Mouse (Mus musculus) lung, postnatal 0 days (tissue): ENCODE measurements around the gene Abhd8. TPM values are rescaled to one million over a fixed set of nuclear protein-coding genes. Genes with fewer than 3 reads are reported as not detected.

Experiments
- ATAC-seq: fragments of 200-750 bp; cut with Nextera tagmentation; 2 replicates; pipeline ENCODE4 v1.8.0; 2017; ENCODE audit warnings: moderate library complexity
- DNase-seq: peaks from one replicate; pipeline ENCODE4 v3.0.0-alpha.2; 2016; ENCODE audit warnings: low spot score
- H3K27ac ChIP-seq: fragments of 300-500 bp; sonication (generic); 2 replicates; pipeline ENCODE4 v1.5.1; 2014; ENCODE audit warnings: antibody characterized with exemption, mild to moderate bottlenecking, low read length, mixed read lengths
- H3K27me3 ChIP-seq: fragments of 300-500 bp; sonication (generic); replicated peaks from 2 replicates; pipeline ENCODE4 v1.6.1; 2014; ENCODE audit warnings: low read length, mixed read lengths; ENCODE audit not compliant: insufficient read depth
- H3K36me3 ChIP-seq: fragments of 300-500 bp; sonication (generic); 2 replicates; pipeline ENCODE4 v1.6.1; 2014; ENCODE audit warnings: low read length, mixed read lengths; ENCODE audit not compliant: insufficient read depth
- H3K4me1 ChIP-seq: fragments of 300-500 bp; sonication (generic); 2 replicates; pipeline ENCODE4 v1.6.1; 2014; ENCODE audit warnings: antibody characterized with exemption, low read depth, low read length, mixed read lengths; ENCODE audit not compliant: insufficient read depth
- H3K4me2 ChIP-seq: fragments of 300-500 bp; sonication (generic); replicated peaks from 2 replicates; pipeline ENCODE4 v1.6.1; 2014; ENCODE audit warnings: low read depth, mild to moderate bottlenecking, low read length, moderate library complexity, mixed read lengths
- H3K4me3 ChIP-seq: fragments of 300-500 bp; sonication (generic); 2 replicates; pipeline ENCODE4 v1.5.1; 2014; ENCODE audit warnings: low read depth, low read length
- H3K9ac ChIP-seq: fragments of 300-500 bp; sonication (generic); replicated peaks from 2 replicates; pipeline ENCODE4 v1.6.1; 2014; ENCODE audit warnings: low read depth, mild to moderate bottlenecking
- H3K9me3 ChIP-seq: fragments of 300-500 bp; sonication (generic); 2 replicates; pipeline ENCODE4 v1.6.1; 2016; ENCODE audit warnings: low read length, mixed read lengths
- CTCF ChIP-seq: IDR thresholded peaks from 2 replicates; pipeline ENCODE4 v1.5.1; 2016; ENCODE audit warnings: antibody characterized with exemption, mild to moderate bottlenecking
- EP300 ChIP-seq: IDR thresholded peaks from 2 replicates; pipeline ENCODE4 v1.6.1; 2016; ENCODE audit warnings: antibody characterized with exemption, mild to moderate bottlenecking, control low read depth
- WGBS: fragments of 180-500 bp; shearing (Covaris S2); extraction: QIAGEN DNeasy Blood & Tissue Kit; methylation state at CpG from one replicate; pipeline ENCODE4 v1.1.7; 2014; 5-methylcytosine and 5-hydroxymethylcytosine counted together
- polyA plus RNA-seq: library from polyadenylated mRNA; unstranded; fragments of >200 nt; fragmentation: Nextera tagmentation; extraction: Ambion mirVana; gene quantifications from 2 replicates; pipeline ENCODE4 v1.2.1, GENCODE M21; 2015

Abhd8 gene
- polyA plus RNA-seq, result 23.8 and 27.6 TPM in 2 replicates

GRCm38 (mm10) chr8:71463188-71464033 lies at the start of gene Abhd8:
Abhd8 (minus strand) TSS chr8:71463655.
- peaks cover 22% of the 10 kb centered on the region; the same call in 1 of the 2 replicates for H3K4me1 ChIP-seq
- no peaks in the 10 kb centered on the region for H3K36me3 ChIP-seq
- TF ChIP-seq CTCF (no peak), EP300 (no peak)
- peak within 1 kb of the TSS; percentile 47 for H3K27ac ChIP-seq
- H3K4me2 ChIP-seq, result peak within 1 kb of the TSS; percentile 98
- 2% methylated on average over 55 of the region's 55 CpGs for WGBS
- no peaks in the 10 kb centered on the region for H3K27me3 ChIP-seq
- peak within 1 kb of the TSS; percentile 67 for H3K4me3 ChIP-seq
- no peaks in the 10 kb centered on the region for H3K9me3 ChIP-seq
- DNase-seq (peak; percentile 94), ATAC-seq (peak; percentile 66)
- H3K9ac ChIP-seq, result peak within 1 kb of the TSS; percentile 56

GRCm38 (mm10) chr8:71511644-71512043 lies 48.2 kb upstream of the Abhd8 start, which contains the start of gene Plvap:
Plvap (minus strand) TSS chr8:71511752.
- WGBS, result 13% methylated on average over 14 of the region's 14 CpGs
- no peaks in the 10 kb centered on the region for H3K9me3 ChIP-seq
- TF ChIP-seq EP300, result peak; percentile 86
- TF ChIP-seq CTCF, result no peak; the same call in 1 of the 2 replicates
- H3K27ac ChIP-seq, result no peak within 1 kb of the TSS
- DNase-seq (peak; percentile 73), ATAC-seq (peak; percentile 88)
- peaks cover 14% of the 10 kb centered on the region for H3K27me3 ChIP-seq
- peak within 1 kb of the TSS; percentile 35 for H3K4me3 ChIP-seq
- no peaks in the 10 kb centered on the region for H3K4me1 ChIP-seq
- H3K36me3 ChIP-seq, result no peaks in the 10 kb centered on the region
- H3K4me2 ChIP-seq, result peak within 1 kb of the TSS; percentile 43
- no peak within 1 kb of the TSS for H3K9ac ChIP-seq

- H3K9ac ChIP-seq, result no peak overlapping the region
Observed at GRCm38 (mm10) chr8:71509316-71509715, 45.9 kb upstream of the Abhd8 start.

GRCm38 (mm10) chr8:71507589-71508104 lies 44.2 kb upstream of the Abhd8 start:
- Histone ChIP-seq H3K27me3 (peaks cover 14% of the 10 kb centered on the region), H3K4me1 (no peaks in the 10 kb centered on the region), H3K36me3 (no peaks in the 10 kb centered on the region), H3K4me2 (peak overlapping the region; percentile 54), H3K27ac (no peak overlapping the region), H3K9ac (no peak overlapping the region), H3K4me3 (peak overlapping the region; percentile 33), H3K9me3 (no peaks in the 10 kb centered on the region)
- DNase-seq (peak; percentile 86), ATAC-seq (peak; percentile 64)
- WGBS, result under 1% methylated on average over 60 of the region's 61 CpGs
- TF ChIP-seq CTCF, result no peak
- no peak for TF ChIP-seq EP300

More at GRCm38 (mm10) chr8:71509316-71509715, 45.9 kb upstream of the Abhd8 start:
- Histone ChIP-seq H3K9me3 (no peaks in the 10 kb centered on the region), H3K4me2 (0 out of 2 replicates have a peak overlapping the region, but pooled peaks have one; percentile 43), H3K36me3 (no peaks in the 10 kb centered on the region), H3K4me1 (no peaks in the 10 kb centered on the region), H3K4me3 (no peak overlapping the region), H3K27ac (no peak overlapping the region), H3K27me3 (peaks cover 14% of the 10 kb centered on the region)
- no peak for ATAC-seq
- WGBS, result 70% methylated on average over 2 of the region's 2 CpGs
- TF ChIP-seq CTCF (no peak), EP300 (no peak)
- DNase-seq, result no peak

GRCm38 (mm10) chr8:71505979-71506378 lies 42.5 kb upstream of the Abhd8 start:
- DNase-seq (no peak), ATAC-seq (no peak)
- Histone ChIP-seq H3K4me2 (no peak overlapping the region), H3K27ac (no peak overlapping the region), H3K9me3 (no peaks in the 10 kb centered on the region), H3K36me3 (no peaks in the 10 kb centered on the region), H3K4me1 (no peaks in the 10 kb centered on the region), H3K27me3 (peaks cover 14% of the 10 kb centered on the region), H3K4me3 (no peak overlapping the region), H3K9ac (no peak overlapping the region)
- WGBS, result 63% methylated on average over 4 of the region's 4 CpGs
- no peak for TF ChIP-seq CTCF
- no peak for TF ChIP-seq EP300

- Histone ChIP-seq H3K4me3 (no peak overlapping the region), H3K27me3 (peaks cover 14% of the 10 kb centered on the region), H3K27ac (no peak overlapping the region), H3K4me1 (no peaks in the 10 kb centered on the region), H3K4me2 (no peak overlapping the region), H3K9ac (no peak overlapping the region), H3K9me3 (no peaks in the 10 kb centered on the region), H3K36me3 (no peaks in the 10 kb centered on the region)
- ATAC-seq (no peak), DNase-seq (no peak)
- 90% methylated on average over 4 of the region's 4 CpGs for WGBS
- TF ChIP-seq EP300 (no peak), CTCF (no peak)
Observed at GRCm38 (mm10) chr8:71505326-71505725, 41.9 kb upstream of the Abhd8 start.
